Mouse (Mus musculus) MN1 (cell line): ENCODE data around the gene Stard7.
"Not testable (repeated sequence)": the region's sequence is repeated elsewhere in the genome, so short reads cannot be mapped to it uniquely, and the experiment has no call there.

Source experiments
- DNase-seq: peaks from one replicate; pipeline ENCODE4 v3.0.0-alpha.2; 2016; ENCODE audit warnings: low spot score

Stard7 gene

DNA sequence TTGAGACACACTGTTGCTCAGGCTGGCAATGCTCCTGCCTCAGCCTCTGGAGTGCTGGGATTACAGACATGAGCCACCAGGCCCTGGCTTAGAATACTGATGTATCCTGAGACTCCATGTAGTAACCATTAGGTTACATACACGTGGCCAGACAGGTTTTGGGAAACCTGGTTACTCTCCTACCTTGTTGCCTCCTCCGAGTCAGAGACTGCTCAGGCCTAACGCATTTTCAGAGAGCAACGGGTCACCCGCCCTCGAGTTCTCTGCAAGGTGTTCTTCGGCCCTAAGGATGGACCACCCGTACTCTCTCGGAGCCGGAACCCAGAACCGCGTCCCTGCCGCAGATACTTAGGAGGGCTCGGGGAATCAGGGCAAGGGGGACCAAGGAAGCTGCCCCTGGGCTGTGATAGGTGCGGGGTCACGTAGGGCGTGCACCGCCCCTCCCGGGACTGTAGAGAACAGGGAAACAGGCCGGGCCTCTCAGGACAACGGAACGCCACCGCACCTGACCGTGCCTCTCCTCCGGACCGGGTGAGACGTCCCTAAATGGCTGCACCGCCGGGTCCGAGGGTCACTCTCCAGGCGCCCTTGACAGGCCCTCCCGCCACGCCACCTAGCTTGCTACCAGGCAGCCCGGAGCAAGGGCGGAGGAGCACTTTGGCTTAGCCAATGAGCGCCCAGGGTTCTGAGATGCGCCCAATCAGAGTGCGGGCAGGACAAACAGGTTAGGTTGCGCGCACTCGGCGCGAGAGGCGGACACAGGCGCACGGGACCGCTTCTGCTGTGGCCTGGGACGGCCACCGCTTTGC is at the start of gene Stard7:
Gene Stard7 (plus strand): TSS at position 728 of the 809 bp plus-strand sequence.
- peak; percentile 97 for DNase-seq

DNA sequence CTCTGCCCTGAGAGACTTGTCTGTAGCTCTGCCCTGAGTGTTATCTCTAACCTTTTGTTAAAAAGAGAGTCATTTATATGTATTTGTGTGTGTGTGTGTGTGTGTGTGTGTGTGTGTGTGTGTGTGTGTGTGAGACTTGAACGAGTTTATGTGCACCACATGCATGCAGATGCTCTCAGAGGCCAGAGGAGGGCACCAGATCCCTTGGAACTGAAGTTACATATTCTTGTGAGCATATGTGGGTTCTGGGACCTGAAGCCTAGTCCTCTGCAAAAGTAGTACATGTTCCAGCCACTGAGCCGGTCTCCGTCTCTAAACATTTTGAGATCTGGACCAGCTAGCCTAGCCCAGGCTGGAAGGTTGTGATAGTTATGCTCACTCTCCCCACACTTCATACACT is 44.8 kb upstream of the Stard7 start:
- no peak for DNase-seq

DNA sequence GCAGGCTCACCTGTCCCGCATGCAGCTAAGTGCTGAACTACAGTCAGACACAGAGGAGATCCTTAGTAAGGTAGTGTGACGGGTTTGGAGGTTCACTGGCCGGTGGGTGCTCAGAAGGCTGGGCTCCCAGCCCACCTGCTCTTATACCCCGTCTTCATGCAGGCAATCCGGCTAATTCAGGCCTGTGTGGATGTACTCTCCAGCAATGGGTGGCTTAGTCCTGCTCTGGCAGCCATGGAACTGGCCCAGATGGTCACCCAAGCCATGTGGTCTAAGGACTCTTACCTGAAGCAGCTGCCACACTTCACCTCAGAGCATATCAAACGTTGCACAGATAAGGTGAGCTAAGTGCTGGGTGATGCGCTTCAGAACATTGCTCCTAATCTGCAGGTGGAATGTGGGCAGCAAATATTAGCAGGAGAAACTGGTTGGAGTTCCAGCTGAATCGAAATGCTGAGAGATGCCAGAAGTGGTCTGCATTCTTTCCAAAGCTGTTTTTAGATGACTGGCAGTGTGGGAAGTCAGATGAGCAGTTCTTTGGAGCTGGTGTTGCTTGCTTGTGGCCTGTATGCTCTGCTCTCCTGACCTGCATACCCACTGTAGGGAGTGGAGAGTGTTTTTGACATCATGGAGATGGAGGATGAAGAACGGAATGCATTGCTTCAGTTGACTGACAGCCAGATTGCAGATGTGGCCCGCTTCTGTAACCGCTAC is 32.0 kb upstream of the Stard7 start:
- DNase-seq: no peak

DNA sequence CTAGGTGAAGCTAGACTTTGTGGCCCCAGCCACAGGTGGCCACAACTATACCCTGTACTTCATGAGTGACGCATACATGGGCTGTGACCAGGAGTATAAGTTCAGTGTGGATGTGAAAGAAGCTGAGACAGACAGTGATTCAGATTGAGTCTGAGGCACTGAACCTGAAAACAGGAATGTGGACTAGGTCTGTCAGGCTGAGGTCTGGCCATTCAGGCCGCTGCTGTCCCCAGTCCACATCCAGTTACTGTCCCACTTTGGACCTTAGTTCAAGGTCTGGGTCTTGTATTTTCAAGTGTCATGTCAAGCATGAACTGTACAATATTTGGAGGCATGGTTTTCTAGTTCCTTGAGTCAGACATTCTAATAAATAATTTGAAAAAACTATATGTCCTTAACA is 30.0 kb upstream of the Stard7 start:
- no peak for DNase-seq

DNA sequence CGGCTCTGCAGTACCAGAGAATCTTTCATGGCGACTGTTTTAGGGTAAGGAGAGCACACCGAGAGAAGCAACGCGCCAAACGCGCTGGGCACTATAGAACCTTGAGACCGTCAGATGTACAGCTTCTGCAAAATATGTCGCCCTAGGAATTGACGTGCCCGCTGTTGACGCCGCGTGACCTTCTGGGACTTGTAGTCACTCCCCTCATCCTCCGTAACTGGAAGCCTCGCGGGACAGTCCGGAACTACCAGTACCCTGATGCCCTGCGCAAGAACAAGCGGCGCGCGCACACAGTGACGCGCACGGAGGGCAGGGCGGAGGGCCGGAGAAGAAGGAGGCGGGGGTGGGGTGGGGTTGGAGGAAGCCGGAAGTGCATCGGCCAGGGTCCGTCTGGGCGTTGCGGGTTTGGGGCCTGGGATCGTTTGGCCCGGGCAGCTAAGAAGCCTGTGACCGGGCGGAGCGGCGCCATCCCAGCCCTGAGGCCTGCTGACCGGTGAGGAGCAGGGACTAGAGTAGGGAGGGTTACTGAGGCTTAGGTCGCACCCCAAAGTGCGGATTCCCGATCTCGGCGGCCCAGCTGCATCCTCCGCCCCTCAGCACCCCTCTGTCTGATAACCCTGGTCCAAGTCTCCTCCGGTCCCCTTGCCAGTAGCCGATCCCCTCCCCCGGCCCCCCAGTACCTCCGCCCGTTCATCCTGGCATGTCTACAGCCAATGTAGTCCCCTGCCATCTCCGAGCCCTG is 22.3 kb upstream of the Stard7 start, which contains the start of the genes Ciao1 and Tmem127:
Gene Ciao1 (minus strand): TSS at position 225 of the 742 bp plus-strand sequence.
Gene Tmem127 (plus strand): TSS at position 317 of the 742 bp plus-strand sequence.
- peak; percentile 99 for DNase-seq

DNA sequence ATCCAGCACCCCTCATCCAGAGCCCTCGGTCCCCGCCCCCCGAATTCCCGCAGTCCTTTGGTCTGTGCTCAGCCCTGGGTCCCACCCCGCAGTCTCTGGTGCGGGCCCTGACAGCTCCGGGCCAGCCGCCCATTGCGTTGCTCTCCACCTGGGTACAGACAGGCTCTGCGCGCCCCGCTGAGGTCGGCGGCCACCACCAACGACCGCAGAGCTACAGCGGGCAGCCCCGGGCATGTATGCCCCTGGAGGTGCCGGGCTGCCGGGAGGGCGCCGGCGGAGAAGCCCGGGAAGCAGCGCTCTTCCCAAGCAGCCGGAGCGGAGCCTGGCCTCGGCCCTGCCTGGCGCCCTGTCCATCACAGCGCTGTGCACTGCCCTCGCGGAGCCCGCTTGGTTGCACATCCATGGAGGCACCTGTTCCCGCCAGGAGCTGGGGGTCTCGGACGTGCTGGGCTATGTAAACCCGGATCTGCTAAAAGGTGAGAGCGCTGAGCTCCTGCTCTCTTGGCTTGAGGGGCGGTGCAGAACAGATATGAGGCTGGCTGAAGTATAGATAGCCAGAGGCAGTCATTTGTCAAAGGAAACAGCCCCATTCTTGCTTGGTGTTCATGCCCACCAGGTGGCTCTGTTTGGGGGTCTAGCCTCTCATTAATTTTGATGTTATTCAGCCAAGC is 21.5 kb upstream of the Stard7 start:
- DNase-seq: peak; percentile 45

DNA sequence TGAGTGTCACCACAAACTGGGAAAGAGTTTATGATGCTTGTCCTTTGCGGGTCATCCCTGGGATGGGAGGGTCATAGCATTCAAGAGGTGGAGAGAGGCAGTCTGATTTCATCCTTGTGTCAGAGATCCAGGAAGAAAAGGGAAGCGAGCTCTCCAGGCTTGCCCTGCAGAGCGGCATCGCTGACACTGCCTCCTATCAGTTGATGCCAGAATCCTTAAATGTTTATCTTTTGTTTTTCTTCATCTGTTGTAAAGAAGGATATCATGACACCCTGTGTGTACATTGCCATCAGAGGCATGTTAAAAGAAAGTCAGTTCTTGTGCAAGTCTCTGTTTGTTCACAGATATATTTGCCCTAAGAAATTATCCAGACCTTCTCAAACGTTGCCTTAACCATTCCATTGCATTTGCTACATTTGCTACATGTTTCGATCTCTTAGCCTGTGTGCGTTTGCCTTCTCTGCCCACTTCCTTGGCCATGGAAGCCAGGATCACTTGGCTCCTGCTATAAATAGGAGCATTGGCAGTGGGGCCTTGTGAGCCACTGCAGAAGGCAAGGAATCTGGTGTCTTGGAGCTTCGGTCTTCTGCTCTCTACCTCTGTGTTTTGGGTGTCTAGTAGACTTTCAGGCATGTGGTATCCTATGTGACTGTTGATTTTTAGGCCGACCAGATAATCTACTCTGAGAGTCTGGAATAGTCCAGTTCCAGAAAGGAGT is 19.6 kb upstream of the Stard7 start:
- DNase-seq: no peak

DNA sequence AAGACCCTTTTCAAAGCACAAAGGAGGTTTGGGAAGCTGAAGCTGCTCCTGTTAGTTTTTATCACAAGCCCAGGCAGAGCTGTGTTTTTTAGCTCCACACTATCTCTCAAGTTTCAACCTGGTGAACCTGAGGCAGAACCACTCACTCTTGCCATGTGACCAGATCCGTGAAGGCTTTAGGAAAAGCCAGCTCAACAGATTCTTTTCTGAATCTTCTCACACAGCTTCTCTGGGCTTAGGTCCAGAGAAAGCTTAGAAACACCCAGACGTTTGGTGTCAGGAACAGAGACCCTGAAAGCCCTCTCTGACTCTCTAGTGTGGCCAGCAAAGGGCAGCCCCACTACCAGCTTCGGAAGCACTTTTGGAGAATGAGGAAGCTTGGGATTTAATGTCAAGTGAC is 18.6 kb upstream of the Stard7 start:
- no peak for DNase-seq

DNA sequence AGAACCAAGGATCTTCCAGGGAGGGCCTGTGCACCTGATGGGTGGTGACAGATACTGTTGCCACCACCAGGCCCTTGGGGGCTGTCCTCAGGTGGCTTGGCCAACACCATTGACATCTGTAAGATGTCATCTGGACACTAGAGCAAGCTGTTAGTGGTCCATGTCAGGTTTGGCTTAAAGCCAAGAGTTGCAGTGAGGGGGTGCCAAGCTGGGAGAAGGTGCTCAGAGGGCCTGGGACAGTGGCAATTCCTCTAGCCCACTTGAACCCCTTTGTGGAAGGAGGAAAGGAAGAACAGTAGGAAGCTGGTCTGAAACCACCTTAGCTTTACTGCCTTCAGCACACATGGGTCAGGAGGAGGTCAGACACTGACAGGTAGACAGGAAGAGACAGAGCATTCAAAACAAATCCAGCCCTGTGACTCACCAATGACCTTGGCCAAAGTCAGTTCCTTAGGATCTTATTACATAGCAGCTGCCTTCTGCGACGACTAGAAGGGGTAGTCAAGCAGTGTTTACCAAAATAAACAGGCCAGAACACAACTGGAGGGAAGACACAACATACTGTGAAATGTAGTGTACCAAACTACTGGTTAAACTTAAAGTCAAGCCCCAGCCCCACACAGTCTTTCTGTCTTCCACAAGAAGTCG is 18.0 kb upstream of the Stard7 start:
- no peak for DNase-seq

DNA sequence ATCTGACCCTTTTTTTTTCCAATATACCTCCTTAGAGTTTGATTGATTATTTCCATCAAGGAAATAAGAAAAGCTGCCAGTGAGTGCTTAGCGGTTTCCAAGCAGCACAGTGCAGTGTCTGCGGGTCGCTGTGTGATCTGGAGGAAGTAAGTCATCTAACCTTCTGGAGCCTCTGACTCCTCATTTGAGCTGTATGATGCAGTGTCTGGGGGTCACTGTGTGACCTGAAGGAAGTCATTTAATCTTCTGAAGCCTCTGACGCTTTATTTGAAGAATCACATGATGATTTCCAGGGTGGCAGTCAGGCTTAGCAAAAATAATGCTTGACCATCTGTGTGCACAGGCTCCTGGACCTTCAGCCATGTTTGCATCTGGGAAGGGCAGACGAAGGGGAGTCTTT is 17.2 kb upstream of the Stard7 start:
- no peak for DNase-seq

DNA sequence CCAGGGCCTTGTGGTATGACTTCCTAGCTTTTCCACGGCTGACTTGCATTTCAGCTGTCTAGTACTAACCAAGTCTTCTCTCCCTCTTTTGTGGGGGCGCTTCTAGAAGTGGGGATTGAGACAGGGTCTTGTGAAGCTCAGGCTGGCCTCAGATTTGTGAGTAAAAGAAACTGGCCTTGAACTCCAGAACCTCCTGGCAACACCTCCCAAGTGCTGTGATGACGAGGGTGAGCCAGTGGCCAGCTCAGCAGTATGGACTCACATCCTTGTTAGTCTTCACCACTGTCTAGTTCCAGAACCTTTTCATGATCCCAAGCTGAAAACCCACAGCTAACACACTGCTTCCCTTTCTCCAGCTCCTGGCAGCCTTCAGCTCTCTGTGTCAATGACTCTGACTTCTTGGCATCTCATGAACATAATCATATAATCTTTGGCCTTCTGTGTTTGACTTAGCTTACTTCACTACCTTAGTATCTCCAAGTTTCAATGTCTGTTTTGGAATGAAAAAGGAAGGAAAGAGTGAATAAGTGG is 15.3 kb upstream of the Stard7 start:
- DNase-seq: no peak

DNA sequence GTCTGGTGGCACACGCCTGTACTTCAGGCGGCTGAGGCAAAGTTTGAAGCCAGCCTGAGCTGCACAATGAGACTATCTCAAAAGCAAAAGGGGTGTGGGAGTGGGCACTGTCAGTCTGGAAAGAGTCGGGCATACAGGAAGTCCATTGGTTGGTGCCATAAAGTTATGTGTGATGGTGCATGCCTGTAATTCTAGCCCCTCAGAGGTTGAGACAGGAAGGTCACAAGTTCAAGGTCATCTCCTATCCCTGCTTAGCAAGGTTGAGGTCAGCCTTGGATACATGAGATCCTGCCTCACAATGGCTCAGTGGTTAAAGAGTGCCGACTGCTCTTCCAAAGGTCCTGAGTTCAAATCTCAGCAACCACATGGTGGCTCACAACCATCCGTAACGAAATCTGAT is 14.7 kb upstream of the Stard7 start:
- no peak for DNase-seq

DNA sequence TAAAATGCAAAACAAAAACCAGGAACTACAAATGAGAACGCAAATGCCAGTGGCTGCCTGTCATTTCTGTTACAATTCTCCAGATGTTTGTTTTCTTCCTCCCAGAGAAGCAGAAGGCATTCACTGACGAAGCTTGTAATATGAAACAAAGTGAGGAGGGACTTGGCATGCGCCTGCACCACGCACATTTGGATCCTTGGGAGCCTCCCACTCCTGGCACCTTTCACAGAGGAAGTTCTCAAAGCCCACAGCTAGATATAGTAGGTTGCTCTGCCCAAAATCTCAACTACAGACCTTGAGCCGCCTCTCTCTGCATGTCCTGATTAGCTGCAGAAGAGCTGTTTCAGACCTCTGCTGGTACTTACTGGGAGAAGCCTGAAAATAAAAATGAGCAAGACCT is 10.7 kb upstream of the Stard7 start:
- DNase-seq: peak; percentile 22

DNA sequence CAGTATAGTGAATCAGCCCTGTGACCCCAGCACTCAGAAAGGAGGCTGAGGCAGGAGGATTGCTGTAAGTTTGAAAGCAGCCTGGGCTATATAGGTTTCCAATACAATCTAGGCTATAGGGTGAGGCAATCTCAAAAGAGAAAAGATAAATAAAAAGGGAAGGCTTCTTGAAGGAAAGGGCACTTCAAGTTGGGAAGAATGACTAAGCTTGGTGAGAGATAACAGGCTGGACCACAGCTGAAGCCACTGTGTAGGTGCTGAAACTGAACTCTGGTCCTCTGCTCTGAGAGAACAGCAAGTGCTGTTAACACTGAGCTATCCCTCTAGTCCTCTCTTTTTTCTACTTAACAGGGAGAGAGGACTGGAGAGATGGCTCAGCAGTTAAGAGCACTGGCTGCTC is 7.5 kb upstream of the Stard7 start:
- no peak for DNase-seq

DNA sequence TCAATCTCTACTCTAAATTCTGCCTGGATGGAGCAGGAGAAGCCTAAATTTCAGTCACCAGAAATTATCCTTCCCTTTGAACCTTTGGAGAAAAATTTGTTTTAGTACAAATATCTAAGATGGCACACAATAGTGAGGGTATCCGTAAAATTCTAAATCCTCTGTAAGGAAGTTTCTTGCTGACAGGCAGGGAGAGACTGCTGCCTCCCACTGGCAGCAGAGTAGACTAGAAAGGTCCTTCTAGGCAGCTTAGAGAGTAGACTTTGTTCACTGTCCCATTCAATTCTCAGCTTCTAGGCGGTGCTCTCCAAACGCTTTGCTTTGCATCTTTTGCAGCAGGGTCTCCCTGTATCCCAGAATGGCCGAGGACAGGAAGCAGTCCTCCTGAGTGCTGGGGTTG is 2.2 kb upstream of the Stard7 start:
- no peak for DNase-seq

DNA sequence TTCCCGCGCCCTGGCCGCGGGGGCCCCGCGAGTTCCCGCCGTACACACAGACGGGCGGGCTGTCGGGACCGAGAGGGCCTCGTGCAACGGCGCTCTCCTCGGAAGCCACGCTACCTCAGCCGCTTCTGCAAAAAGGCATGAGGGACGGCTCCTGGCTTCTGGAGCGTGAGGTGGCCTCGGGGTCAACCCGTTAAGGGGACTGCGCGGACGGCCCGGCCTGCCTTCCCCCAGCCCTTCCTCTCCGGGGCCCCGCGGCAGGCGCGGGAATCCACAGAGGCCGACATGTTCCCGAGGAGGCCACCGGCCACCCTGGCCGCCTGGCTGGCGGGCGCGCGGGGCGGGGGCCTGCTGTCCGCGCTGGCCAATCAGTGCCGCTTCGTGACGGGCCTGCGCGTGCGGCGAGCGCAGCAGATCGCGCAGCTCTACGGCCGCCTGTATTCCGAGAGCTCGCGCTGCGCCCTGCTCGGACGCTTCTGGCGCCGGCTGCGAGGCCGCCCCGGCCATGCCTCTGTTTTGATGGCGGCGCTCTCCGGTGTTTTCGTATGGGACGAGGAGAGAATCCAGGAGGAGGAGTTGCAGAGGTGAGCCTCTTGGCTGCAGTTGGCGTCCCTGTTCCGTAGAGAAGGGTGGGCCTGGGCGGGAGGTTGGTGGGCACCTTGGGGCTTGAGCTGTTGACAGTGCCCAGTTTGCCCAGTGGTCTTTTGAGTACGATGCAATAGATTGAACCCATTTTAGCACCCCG is 453 bp downstream of the Stard7 start:
- peak; percentile 90 for DNase-seq

DNA sequence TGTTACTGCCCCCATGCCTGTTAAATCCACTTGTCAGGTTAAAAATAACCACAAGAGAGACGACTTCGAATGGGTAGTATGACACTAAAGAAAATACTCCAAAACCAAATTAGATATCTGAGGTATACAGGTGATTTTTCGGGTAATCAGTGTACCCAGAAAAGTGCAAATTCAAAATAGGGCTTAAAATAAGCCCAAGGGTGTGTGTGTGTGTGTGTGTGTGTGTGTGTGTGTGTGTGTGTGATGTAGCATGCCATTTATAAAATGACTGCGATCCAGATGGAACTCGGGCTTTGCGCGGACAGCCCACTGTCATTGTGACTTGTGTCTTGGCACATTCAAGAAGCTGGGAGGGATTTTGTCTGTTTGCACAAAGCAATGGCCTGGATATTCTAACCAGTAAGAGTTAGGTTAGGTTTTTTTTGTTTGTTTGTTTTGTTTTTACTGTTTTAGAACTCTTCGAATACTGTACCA is 1.1 kb downstream of the Stard7 start:
- DNase-seq: peak; percentile 28

DNA sequence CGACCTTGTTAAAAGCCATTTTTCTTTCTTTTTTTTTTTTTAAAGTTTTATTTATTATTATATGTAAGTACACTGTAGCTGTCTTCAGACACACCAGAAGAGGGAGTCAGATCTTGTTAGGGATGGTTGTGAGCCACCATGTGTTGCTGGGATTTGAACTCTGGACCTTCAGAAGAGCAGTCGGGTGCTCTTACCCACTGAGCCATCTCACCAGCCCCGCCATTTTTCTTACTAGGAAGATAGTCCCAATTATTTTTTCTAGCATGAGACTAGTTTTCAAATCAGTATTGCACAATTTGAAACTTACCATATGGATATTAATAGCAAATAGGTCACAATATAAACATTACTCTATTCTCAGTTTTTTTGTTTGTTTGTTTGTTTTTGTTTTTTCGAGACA is 2.0 kb downstream of the Stard7 start:
- DNase-seq: not testable (repeated sequence)

DNA sequence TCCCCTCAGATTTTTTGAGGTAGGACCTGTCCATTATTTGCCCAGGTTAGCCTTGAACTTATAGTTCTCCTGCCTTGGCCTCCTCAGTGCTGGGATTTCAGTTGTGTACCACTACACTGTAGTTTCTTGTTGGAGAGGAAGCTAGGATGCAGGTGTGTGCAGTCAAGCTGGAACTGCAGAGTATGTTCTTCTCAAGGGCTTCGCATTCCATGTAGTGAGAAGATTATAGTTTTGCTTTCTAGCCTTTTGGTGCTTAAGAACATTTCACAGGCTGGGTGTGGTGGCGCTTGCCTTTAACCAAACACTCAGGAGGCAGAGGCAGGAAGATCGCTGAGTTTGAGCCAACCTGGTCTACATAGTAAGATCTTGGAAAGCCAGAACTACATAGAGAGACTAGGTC is 2.8 kb downstream of the Stard7 start:
- no peak for DNase-seq

DNA sequence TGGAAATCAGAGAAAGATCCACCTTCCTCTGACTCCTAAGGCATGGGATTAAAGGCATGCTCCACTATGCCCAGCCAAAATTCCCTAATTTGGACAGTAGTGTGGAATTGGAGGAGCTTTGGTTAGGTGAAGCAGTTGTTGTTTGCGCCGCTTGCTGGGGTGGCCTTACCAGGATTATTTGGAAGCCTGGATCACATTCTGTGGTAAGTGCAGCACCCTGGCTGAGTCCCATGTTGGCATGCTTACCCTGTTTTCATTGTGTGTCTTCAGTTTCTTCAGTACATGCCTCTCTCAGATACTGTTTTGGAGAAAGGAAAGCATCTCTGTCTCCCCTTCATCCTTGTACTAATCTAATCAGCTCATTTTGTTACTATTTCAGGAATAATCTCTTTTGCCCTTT is 4.6 kb downstream of the Stard7 start:
- no peak for DNase-seq
